Mouse (Mus musculus) left cerebral cortex, postnatal 14 days (tissue): ENCODE results near the gene Dynll1. TPM values are rescaled to one million over a fixed set of nuclear protein-coding genes. Genes with fewer than 3 reads are reported as not detected.

ENCODE experiments used
- DNase-seq, 2 experiments: peaks; one replicate each; pipeline ENCODE4 v3.0.0; 2021 to 2022; ENCODE audit warnings: low spot score in 2 of 2, mixed read lengths in 1 of 2
- intact Hi-C: fragments of 180-260 bp; cut with DNase I; formaldehyde crosslinking; loops from one replicate; pipeline ENCODE4 v1.15.1; 2025
- total RNA-seq, 2 experiments: library from RNA; stranded (reverse); gene quantifications; 2 replicates each; pipeline ENCODE4 v1.2.3; 2021

The Dynll1 gene
- total RNA-seq, 2 experiments from 2014 or later: 770 to 772 TPM

GRCm38 (mm10) chr5:115272812-115273548, 27.8 kb downstream of the Dynll1 start, which contains the start of gene Rnf10:
Rnf10 (minus strand) TSS chr5:115272898.
- DNase-seq: peak; percentile 99
- intact Hi-C loops: no loop called here

GRCm38 (mm10) chr5:115271931-115272811, 28.6 kb downstream of the Dynll1 start:
- intact Hi-C loops: no loop called here
- peak in 1 of 2 experiments; percentile 24 for DNase-seq

- intact Hi-C loops: no loop called here
- DNase-seq: no peak
Observed at GRCm38 (mm10) chr5:115269969-115270368, 30.8 kb downstream of the Dynll1 start.

GRCm38 (mm10) chr5:115268266-115268665, 32.5 kb downstream of the Dynll1 start:
- intact Hi-C loops: no loop called here
- DNase-seq: no peak

GRCm38 (mm10) chr5:115267469-115268045, 33.2 kb downstream of the Dynll1 start:
- intact Hi-C loops: no loop called here
- no peak for DNase-seq

- no peak for DNase-seq
- intact Hi-C loops: no loop called here
Observed at GRCm38 (mm10) chr5:115266787-115267468, 33.9 kb downstream of the Dynll1 start.

- DNase-seq: no peak
- intact Hi-C loops: no loop called here
Observed at GRCm38 (mm10) chr5:115266340-115266739, 34.5 kb downstream of the Dynll1 start.

GRCm38 (mm10) chr5:115262502-115263291, 38.1 kb downstream of the Dynll1 start:
- intact Hi-C loops: no loop called here
- DNase-seq: no peak

GRCm38 (mm10) chr5:115261880-115262279, 38.9 kb downstream of the Dynll1 start:
- no peak for DNase-seq
- intact Hi-C loops: no loop called here

GRCm38 (mm10) chr5:115261141-115261540, 39.7 kb downstream of the Dynll1 start:
- no peak for DNase-seq
- intact Hi-C loops: no loop called here

GRCm38 (mm10) chr5:115260356-115260755, 40.4 kb downstream of the Dynll1 start:
- no peak for DNase-seq
- intact Hi-C loops: no loop called here

GRCm38 (mm10) chr5:115256909-115257546, 43.8 kb downstream of the Dynll1 start:
- no peak for DNase-seq
- intact Hi-C loops: no loop called here

GRCm38 (mm10) chr5:115255472-115255871, 45.3 kb downstream of the Dynll1 start:
- intact Hi-C loops: no loop called here
- no peak for DNase-seq

Other genes with a start within 250 kb of the Dynll1 start
- gene Gm10401, start 202.7 kb downstream of the Dynll1 start, total RNA-seq: not detected
- 1 to 10 TPM; 5.9 to 6.8 TPM for gene Acads, start 181.7 kb downstream of the Dynll1 start, total RNA-seq
- 10 to 100 TPM; 23.4 to 28.1 TPM for gene Unc119b, start 166.0 kb downstream of the Dynll1 start, total RNA-seq
- gene Mlec, start 142.8 kb downstream of the Dynll1 start, total RNA-seq: 10 to 100 TPM; 67.9 to 77.9 TPM
- gene Cabp1, start 106.6 kb downstream of the Dynll1 start, total RNA-seq: 100 to 1,000 TPM; 179 to 209 TPM
- gene Pop5, start 65.2 kb downstream of the Dynll1 start, total RNA-seq: 10 to 100 TPM; 59.5 to 75.8 TPM
- 100 to 1,000 TPM; 244 to 283 TPM for gene Rnf10, start 28.1 kb downstream of the Dynll1 start, total RNA-seq
- 10 to 100 TPM; 38.2 to 38.8 TPM for gene Coq5, start 21.3 kb downstream of the Dynll1 start, total RNA-seq
- gene Srsf9, start 26.2 kb upstream of the Dynll1 start, total RNA-seq: 10 to 100 TPM; 73.4 to 75.5 TPM
- gene Gatc, start 40.2 kb upstream of the Dynll1 start, total RNA-seq: 10 to 100 TPM; 22.4 to 23.3 TPM
- 10 to 100 TPM; 28.2 to 32.4 TPM for gene Triap1, start 40.2 kb upstream of the Dynll1 start, total RNA-seq
- gene Cox6a1, start 48.0 kb upstream of the Dynll1 start, total RNA-seq: 100 to 1,000 TPM; 838 to 857 TPM
- 10 to 100 TPM; 45.4 to 54.0 TPM for gene Msi1, start 128.6 kb upstream of the Dynll1 start, total RNA-seq
- gene Pla2g1b, start 165.3 kb upstream of the Dynll1 start, total RNA-seq: not detected
- gene Sirt4, start 183.7 kb upstream of the Dynll1 start, total RNA-seq: 10 to 100 TPM; 27.4 to 27.7 TPM
- gene Pxn, start 205.7 kb upstream of the Dynll1 start, total RNA-seq: 10 to 100 TPM; 20.8 to 22.1 TPM